Mouse (Mus musculus): ENCODE data around the gene C730034F03Rik. TPM values are rescaled to one million over a fixed set of nuclear protein-coding genes. Genes with fewer than 3 reads are reported as not detected.

The C730034F03Rik gene
- polyA plus RNA-seq, 1 experiment: not detected

DNA sequence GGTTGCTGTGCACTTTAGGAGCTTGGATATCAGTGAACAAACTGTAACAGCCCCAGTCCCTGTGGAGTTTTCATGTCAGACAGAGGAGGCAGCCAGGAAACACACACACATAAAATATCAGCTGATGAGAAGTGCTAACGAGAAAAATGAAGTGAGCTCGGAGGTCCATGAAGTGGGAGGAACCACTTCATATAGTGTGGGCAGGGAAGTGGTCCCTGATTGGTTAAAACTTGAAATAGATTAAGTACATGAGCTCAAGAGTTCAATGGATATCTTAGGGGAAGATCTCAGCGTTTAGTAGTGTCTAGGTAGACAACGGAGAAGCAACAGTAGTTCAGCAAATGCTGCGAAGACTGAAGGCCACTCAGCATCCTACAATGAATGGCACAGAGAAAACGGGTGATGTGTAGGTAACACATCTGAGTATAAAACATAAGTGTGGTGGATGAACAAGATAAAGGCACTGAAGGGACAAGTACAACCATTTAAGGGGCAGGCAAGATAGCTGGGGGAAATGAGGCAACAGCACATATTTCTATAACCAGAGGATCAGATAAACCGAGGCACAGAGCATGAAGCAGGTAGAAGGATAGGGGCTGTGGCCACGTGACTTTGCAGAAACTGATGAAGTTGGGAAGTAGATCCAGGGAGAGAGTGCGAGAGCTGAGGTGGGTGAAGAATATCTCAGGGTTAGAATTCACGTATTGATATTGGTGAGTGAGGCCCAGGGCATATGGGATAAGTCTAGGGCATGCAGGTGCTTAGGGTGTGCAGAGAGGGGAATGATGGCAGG lies 24.4 kb upstream of the C730034F03Rik start:
- WGBS: 84% methylated on average over 10 of the region's 10 CpGs
- TF ChIP-seq POLR2A (IDR thresholded peaks at IDR 0.05; ENCODE audit: insufficient read depth, low read depth, low read length) (no peak), CTCF (IDR thresholded peaks at IDR 0.05; ENCODE audit: insufficient read depth, low read depth, low read length) (no peak)
- H3K4me3 ChIP-seq (ENCODE audit: insufficient read depth, low read depth, low read length): no peak overlapping the region
- no peak overlapping the region for H3K27ac ChIP-seq (ENCODE audit: insufficient read depth, low read depth, low read length)
- H3K4me1 ChIP-seq (ENCODE audit: control insufficient read depth, insufficient read depth, low read length): no peaks in the 10 kb centered on the region

DNA sequence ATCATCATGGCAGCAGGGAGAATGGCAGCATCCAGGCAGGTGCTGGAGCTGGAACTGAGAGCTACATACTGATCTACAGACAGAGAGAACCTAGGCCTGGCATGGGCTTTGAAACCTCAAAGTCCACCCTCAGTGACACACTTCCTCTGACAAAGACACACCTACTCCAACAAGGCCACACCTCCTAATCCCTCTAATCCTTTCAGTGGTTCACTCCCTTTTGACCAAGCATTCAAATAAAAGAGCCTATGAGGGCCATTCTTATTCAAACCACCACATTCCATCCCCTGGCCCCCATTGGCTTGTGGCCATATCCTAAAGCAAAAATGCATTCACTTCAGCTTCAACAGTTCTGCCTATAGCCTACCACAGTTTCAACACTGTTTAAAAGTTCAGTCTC lies 22.7 kb upstream of the C730034F03Rik start:
- TF ChIP-seq CTCF (IDR thresholded peaks at IDR 0.05; ENCODE audit: insufficient read depth, low read depth, low read length): no peak
- TF ChIP-seq POLR2A (IDR thresholded peaks at IDR 0.05; ENCODE audit: insufficient read depth, low read depth, low read length): no peak
- no peak overlapping the region for H3K4me3 ChIP-seq (ENCODE audit: insufficient read depth, low read depth, low read length)
- no peaks in the 10 kb centered on the region for H3K4me1 ChIP-seq (ENCODE audit: control insufficient read depth, insufficient read depth, low read length)
- no peak overlapping the region for H3K27ac ChIP-seq (ENCODE audit: insufficient read depth, low read depth, low read length)

DNA sequence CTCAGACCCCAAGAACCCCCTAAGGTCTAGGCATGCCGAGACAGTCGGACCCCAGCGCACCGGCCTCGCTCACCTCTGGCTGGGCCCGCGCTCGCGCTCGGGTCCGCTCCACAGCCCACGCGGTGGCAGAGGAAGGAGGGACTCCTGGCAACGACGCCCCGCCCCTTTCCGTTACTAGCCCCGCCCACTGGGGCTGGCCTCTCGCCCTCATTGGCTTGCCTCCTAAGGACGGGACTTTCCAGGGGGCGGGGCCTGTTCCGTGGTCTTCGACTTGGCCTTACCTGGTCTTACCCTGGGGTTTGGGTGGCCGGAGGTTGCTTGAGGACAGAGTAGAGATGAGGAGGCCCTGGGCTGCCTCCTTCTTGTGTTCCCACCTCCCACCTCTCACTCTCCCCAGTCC lies 19.3 kb upstream of the C730034F03Rik start, which contains the start of gene Syce3:
Syce3 (minus strand) TSS at position 386 of the 400 bp plus-strand sequence.
- no peak for TF ChIP-seq CTCF (IDR thresholded peaks at IDR 0.05; ENCODE audit: insufficient read depth, low read depth, low read length)
- no peak for TF ChIP-seq POLR2A (IDR thresholded peaks at IDR 0.05; ENCODE audit: insufficient read depth, low read depth, low read length)
- H3K4me1 ChIP-seq (ENCODE audit: control insufficient read depth, insufficient read depth, low read length): no peaks in the 10 kb centered on the region
- no peak within 1 kb of the TSS for H3K27ac ChIP-seq (ENCODE audit: insufficient read depth, low read depth, low read length)
- H3K4me3 ChIP-seq (ENCODE audit: insufficient read depth, low read depth, low read length): no peak within 1 kb of the TSS
- WGBS: 91% methylated on average over 24 of the region's 24 CpGs

DNA sequence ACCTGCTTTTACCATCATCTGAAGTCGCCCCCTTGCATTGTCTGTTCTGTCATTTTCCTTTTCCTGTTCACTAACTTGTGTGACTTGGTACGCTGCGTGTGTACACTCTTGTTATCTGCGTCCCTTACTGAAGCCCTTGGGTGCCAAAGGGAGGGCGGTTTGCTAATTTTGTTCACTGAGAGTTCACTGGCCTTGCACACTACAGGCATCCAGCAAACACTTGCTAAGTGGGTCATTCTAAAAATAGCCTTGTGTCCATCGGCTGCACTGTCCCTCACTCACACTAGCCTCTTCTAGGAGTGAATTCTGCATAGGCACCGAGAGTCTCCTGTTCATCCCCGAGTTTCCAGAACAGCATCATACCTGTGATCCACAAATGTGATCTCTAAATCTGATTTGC lies 14.1 kb upstream of the C730034F03Rik start:
- H3K4me1 ChIP-seq (ENCODE audit: control insufficient read depth, insufficient read depth, low read length): no peaks in the 10 kb centered on the region
- 77% methylated on average over 8 of the region's 8 CpGs for WGBS
- no peak overlapping the region for H3K4me3 ChIP-seq (ENCODE audit: insufficient read depth, low read depth, low read length)
- H3K27ac ChIP-seq (ENCODE audit: insufficient read depth, low read depth, low read length): no peak overlapping the region
- TF ChIP-seq POLR2A (IDR thresholded peaks at IDR 0.05; ENCODE audit: insufficient read depth, low read depth, low read length): no peak
- no peak for TF ChIP-seq CTCF (IDR thresholded peaks at IDR 0.05; ENCODE audit: insufficient read depth, low read depth, low read length)

DNA sequence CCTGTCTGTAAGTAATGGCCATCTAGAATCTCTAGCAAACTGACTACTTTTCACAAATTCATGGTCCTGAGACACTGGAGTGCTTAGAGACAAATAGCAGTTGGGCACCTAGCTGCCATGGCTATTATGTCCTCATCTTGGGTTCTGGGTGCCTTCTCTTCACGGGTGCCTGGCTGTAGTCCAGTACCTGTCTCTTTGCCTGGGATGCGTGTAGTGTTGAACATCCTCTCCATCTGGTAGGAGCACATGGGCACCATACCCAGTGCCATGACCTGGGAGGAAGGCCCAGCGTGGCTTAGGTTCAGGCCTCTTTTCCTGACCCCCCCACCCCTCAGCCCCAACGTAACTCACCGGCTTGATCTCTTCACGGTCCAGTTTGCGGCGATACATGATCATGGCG lies 7.5 kb upstream of the C730034F03Rik start:
- Histone ChIP-seq H3K4me3 (ENCODE audit: insufficient read depth, low read depth, low read length) (no peak overlapping the region), H3K4me1 (ENCODE audit: control insufficient read depth, insufficient read depth, low read length) (no peaks in the 10 kb centered on the region), H3K27ac (ENCODE audit: insufficient read depth, low read depth, low read length) (no peak overlapping the region)
- 92% methylated on average over 9 of the region's 9 CpGs for WGBS
- TF ChIP-seq POLR2A (IDR thresholded peaks at IDR 0.05; ENCODE audit: insufficient read depth, low read depth, low read length) (no peak), CTCF (IDR thresholded peaks at IDR 0.05; ENCODE audit: insufficient read depth, low read depth, low read length) (no peak)

DNA sequence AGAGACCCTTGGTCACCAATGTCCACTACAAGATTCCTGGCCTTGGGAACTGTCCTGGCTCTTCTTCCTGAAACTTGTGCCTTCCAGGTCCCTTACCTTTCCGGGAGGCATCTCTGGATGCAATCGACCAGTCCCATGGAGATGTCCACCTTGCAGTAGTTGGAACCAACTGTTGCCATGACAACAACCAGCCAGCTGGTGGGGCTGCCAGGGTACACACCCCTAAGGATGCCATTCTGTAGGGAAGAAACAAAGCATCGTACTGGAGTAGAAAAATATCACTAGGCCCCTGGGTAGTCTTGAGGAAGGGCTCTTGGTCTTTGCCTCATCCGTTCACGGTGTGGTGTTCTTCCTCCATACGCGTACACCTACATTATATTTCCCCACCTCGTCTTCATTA lies 4.8 kb upstream of the C730034F03Rik start:
- Histone ChIP-seq H3K4me3 (ENCODE audit: insufficient read depth, low read depth, low read length) (no peak overlapping the region), H3K4me1 (ENCODE audit: control insufficient read depth, insufficient read depth, low read length) (no peaks in the 10 kb centered on the region), H3K27ac (ENCODE audit: insufficient read depth, low read depth, low read length) (no peak overlapping the region)
- TF ChIP-seq POLR2A (IDR thresholded peaks at IDR 0.05; ENCODE audit: insufficient read depth, low read depth, low read length): no peak
- no peak for TF ChIP-seq CTCF (IDR thresholded peaks at IDR 0.05; ENCODE audit: insufficient read depth, low read depth, low read length)
- 81% methylated on average over 8 of the region's 8 CpGs for WGBS

DNA sequence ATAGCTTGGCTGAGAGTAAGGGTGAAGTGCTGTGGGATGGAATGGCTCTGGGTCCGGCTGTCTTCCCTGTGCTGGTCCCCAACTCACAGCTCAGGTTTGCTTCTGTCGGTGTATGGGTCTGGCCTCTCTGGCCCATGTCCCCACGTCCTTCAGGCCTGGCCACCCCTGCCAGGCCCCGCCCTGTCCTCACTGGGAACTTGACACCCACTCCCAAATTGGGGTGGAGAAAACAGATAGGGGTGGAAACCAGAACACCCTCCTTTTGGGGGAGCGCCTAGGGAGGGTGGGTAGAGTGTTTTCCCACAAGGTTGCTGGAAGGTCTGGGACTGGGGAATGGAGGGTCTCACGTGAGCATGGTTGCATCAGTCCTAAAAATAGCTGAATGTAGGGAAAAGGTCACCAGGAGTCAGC lies 3.7 kb upstream of the C730034F03Rik start, which contains the start of gene Cpt1b:
Cpt1b (minus strand) TSS at position 153 of the 411 bp plus-strand sequence.
- 63% methylated on average over 6 of the region's 6 CpGs for WGBS
- TF ChIP-seq POLR2A (IDR thresholded peaks at IDR 0.05; ENCODE audit: insufficient read depth, low read depth, low read length) (no peak), CTCF (IDR thresholded peaks at IDR 0.05; ENCODE audit: insufficient read depth, low read depth, low read length) (no peak)
- no peak within 1 kb of the TSS for H3K27ac ChIP-seq (ENCODE audit: insufficient read depth, low read depth, low read length)
- no peaks in the 10 kb centered on the region for H3K4me1 ChIP-seq (ENCODE audit: control insufficient read depth, insufficient read depth, low read length)
- H3K4me3 ChIP-seq (ENCODE audit: insufficient read depth, low read depth, low read length): no peak within 1 kb of the TSS

DNA sequence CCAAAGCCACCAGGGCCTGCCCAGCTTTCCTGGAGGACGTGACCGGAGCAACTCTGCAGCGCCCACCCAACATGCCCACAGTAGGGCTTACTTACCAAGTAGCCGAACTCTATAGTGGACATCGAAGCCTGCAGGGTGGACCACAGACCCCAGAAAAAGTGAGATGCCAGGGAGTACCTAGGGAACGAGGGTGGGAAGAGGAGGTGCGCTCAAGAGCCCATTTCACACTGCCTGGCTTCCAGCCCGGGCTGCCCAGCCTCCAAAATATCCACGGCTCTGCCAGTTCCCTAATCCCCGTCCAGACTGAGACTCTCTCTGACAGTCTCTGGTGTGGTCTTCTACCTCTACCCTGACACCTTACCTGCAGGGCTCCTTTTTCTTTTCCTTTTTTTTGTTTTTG lies 2.7 kb upstream of the C730034F03Rik start:
- H3K4me3 ChIP-seq (ENCODE audit: insufficient read depth, low read depth, low read length): no peak overlapping the region
- 81% methylated on average over 10 of the region's 10 CpGs for WGBS
- H3K27ac ChIP-seq (ENCODE audit: insufficient read depth, low read depth, low read length): no peak overlapping the region
- H3K4me1 ChIP-seq (ENCODE audit: control insufficient read depth, insufficient read depth, low read length): no peaks in the 10 kb centered on the region
- no peak for TF ChIP-seq CTCF (IDR thresholded peaks at IDR 0.05; ENCODE audit: insufficient read depth, low read depth, low read length)
- no peak for TF ChIP-seq POLR2A (IDR thresholded peaks at IDR 0.05; ENCODE audit: insufficient read depth, low read depth, low read length)

DNA sequence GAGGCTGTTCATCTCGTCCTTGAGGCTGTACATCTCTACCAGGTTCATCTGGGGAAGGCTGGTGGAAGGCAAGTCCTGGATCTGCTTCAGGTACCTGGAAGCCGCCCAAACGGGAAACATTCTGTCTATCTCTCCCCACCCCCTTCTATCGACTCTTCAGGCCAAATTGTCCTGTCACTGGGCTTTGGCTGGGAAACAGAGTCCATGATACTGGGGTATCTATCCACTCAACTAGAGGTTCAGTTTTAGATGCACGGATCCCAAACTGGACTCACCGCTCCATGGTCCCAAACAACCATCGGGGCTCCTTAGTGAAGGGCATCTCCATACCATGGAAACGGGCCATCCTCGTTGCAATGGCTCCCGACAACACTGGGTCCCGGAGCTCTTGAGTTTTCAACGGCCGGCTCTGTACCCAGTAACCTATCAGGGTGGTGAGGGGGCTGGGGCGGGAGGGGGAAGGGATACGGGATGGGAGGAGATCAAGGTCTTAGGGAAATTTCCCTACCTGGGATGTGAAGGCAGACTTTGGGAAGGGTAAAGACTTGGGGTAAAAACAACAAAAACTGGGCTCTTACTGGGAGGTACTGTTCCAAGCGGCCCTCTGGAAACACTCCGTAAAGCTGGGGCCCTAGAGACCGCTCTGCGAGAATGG lies 1.1 kb upstream of the C730034F03Rik start:
- 82% methylated on average over 19 of the region's 19 CpGs for WGBS
- no peaks in the 10 kb centered on the region for H3K4me1 ChIP-seq (ENCODE audit: control insufficient read depth, insufficient read depth, low read length)
- H3K4me3 ChIP-seq (ENCODE audit: insufficient read depth, low read depth, low read length): peak overlapping the region; percentile 87; the same call in 1 of the 2 replicates
- no peak for TF ChIP-seq CTCF (IDR thresholded peaks at IDR 0.05; ENCODE audit: insufficient read depth, low read depth, low read length)
- TF ChIP-seq POLR2A (IDR thresholded peaks at IDR 0.05; ENCODE audit: insufficient read depth, low read depth, low read length): no peak
- no peak overlapping the region for H3K27ac ChIP-seq (ENCODE audit: insufficient read depth, low read depth, low read length)

Measured in olfactory bulb, adult 2 months (tissue).